Comparison of ENCODE assay signal across 8 mouse cellular contexts in genomic region chr3:37722487-37723060, GRCm38 (mm10). TPM values are rescaled to one million over a fixed set of nuclear protein-coding genes. Genes with fewer than 3 reads are reported as not detected.
A peak's percentile ranks its signal among the peaks of the same experiment; 100 is the strongest.
DNase-seq lines count a peak whose midpoint lies in the region; ATAC-seq and TF ChIP-seq lines count a peak whose summit lies in the region.

No protein-coding gene starts in this region.

- H3K9ac ChIP-seq in liver, embryonic 14.5 days (replicated peaks) = no peak overlapping the region
- no peak overlapping the region for H3K9ac ChIP-seq in stomach, embryonic 15.5 days

- H3K9me3 ChIP-seq in liver, embryonic 14.5 days (ENCODE audit: control insufficient read depth, low read length) = no peaks in the 10 kb centered on the region
- H3K9me3 ChIP-seq in stomach, embryonic 15.5 days = no peaks in the 10 kb centered on the region

- 48% methylated on average over 12 of the region's 12 CpGs for WGBS in liver, embryonic 14.5 days (ENCODE audit: insufficient replicate concordance)
- WGBS in stomach, embryonic 15.5 days = 56% methylated on average over 12 of the region's 12 CpGs

- no peak for DNase-seq in gastrocnemius, adult 2 months
- no peak for DNase-seq in gastrocnemius, postnatal 36 days
- DNase-seq in right cerebral cortex, postnatal 10 days (ENCODE audit: low spot score in 2 of 2) = peak; percentile 33 to 45
- no peak for DNase-seq in right cerebral cortex, postnatal 36 days (ENCODE audit: low spot score in 2 of 2)
- no peak for DNase-seq in liver, embryonic 14.5 days (ENCODE audit: low read depth in 3 of 3, low spot score in 3 of 3)
- no peak for DNase-seq in B cell, adult 2 months

- H3K4me3 ChIP-seq in gastrocnemius, adult 2 months = peak overlapping the region; percentile 61
- H3K4me3 ChIP-seq in liver, embryonic 14.5 days (ENCODE audit: insufficient read depth in 1 of 2, low read depth in 2 of 2, low read length in 2 of 2) = no peak overlapping the region
- H3K4me3 ChIP-seq in stomach, embryonic 15.5 days (replicated peaks) = peak overlapping the region; percentile 19; the same call in 1 of the 2 replicates

- no peak for TF ChIP-seq CTCF in gastrocnemius, adult 2 months (IDR thresholded peaks at IDR 0.05)
- TF ChIP-seq CTCF in liver, embryonic 14.5 days (IDR thresholded peaks at IDR 0.05; ENCODE audit: low read depth) = no peak

- peaks cover 22% of the 10 kb centered on the region for H3K27me3 ChIP-seq in liver, embryonic 14.5 days (ENCODE audit: control insufficient read depth, insufficient read depth, low read length)
- H3K27me3 ChIP-seq in stomach, embryonic 15.5 days (replicated peaks) = no peaks in the 10 kb centered on the region

- no peaks in the 10 kb centered on the region for H3K36me3 ChIP-seq in liver, embryonic 14.5 days (replicated peaks; ENCODE audit: control insufficient read depth, insufficient read depth, low read depth)
- no peaks in the 10 kb centered on the region for H3K36me3 ChIP-seq in stomach, embryonic 15.5 days

- H3K27ac ChIP-seq in gastrocnemius, adult 2 months = no peak overlapping the region; the same call in 1 of the 2 replicates
- no peak overlapping the region for H3K27ac ChIP-seq in liver, embryonic 14.5 days
- peak overlapping the region; percentile 89 for H3K27ac ChIP-seq in stomach, embryonic 15.5 days

- intact Hi-C loops in gastrocnemius, adult 2 months (cut with DNase I) = no loop called here
- intact Hi-C loops in gastrocnemius, postnatal 36 days (cut with DNase I) = no loop called here

- no peak for TF ChIP-seq EP300 in liver, embryonic 14.5 days (IDR thresholded peaks at IDR 0.05; ENCODE audit: low read depth)

- no peak for ATAC-seq in liver, embryonic 14.5 days (ENCODE audit: insufficient read depth)
- no peak for ATAC-seq in stomach, embryonic 15.5 days (ENCODE audit: insufficient read depth, low FRiP score, low read depth)
- no peak for ATAC-seq in granulocyte monocyte progenitor cell, adult 5-6 weeks (replicated peaks; ENCODE audit: poor library complexity, severe bottlenecking)

- H3K4me2 ChIP-seq in liver, embryonic 14.5 days (ENCODE audit: low read depth) = peak overlapping the region; percentile 6; the same call in 1 of the 2 replicates
- peak overlapping the region; percentile 49 for H3K4me2 ChIP-seq in stomach, embryonic 15.5 days

- H3K4me1 ChIP-seq in liver, embryonic 14.5 days (replicated peaks; ENCODE audit: control insufficient read depth in 2 of 2, insufficient read depth in 2 of 2, low read length in 1 of 2) = peaks cover 0 to 11% of the 10 kb centered on the region in 2 experiments; a peak in 2 of 4 replicates
- H3K4me1 ChIP-seq in stomach, embryonic 15.5 days = peaks cover 19% of the 10 kb centered on the region

RNA-seq across cellular contexts. Expression of gene Gm5148, which starts 1.7 kb away (rescaled TPM):
- under 1 TPM in 1 of 2 experiments, not detected in 1; 0.25 TPM for total RNA-seq in gastrocnemius, adult 2 months (2021)
- not detected for total RNA-seq in gastrocnemius, postnatal 36 days (2021)
- polyA plus RNA-seq in liver, embryonic 14.5 days (2012; rRNA removed) = 1.6 TPM in 2 replicates
- 3.0 and 3.5 TPM in 2 replicates for polyA plus RNA-seq in liver, embryonic 14.5 days (2014; fragmentation: Nextera tagmentation; extraction: Ambion mirVana)
- polyA plus RNA-seq in stomach, embryonic 15.5 days (2015; fragmentation: Nextera tagmentation; extraction: Ambion mirVana) = 5.9 and 6.0 TPM in 2 replicates
- not detected in 2 replicates for total RNA-seq in granulocyte monocyte progenitor cell, adult 5-6 weeks (2014; fragmentation: Nextera tagmentation)
- total RNA-seq in granulocyte monocyte progenitor cell, adult 5-6 weeks (2017) = 14.9 and 28.1 TPM in 2 replicates

Comparison
In these comparisons a context has a peak if more than half of its experiments do, and no peak if none do; other contexts are left out.
1. DNase-seq: peak in right cerebral cortex, postnatal 10 days (2 of 2); none in gastrocnemius, adult 2 months (single experiment), gastrocnemius, postnatal 36 days (0 of 2), right cerebral cortex, postnatal 36 days (0 of 2), liver, embryonic 14.5 days (0 of 3) and B cell, adult 2 months (0 of 2).
2. H3K4me3 ChIP-seq: peak in gastrocnemius, adult 2 months (single experiment) and stomach, embryonic 15.5 days (single experiment); none in liver, embryonic 14.5 days (0 of 2).